Mouse (Mus musculus) lung, adult 2 months (tissue): ENCODE measurements around the gene Trim17.

Source experiments
- CTCF ChIP-seq: fragments of 200-500 bp; IDR thresholded peaks from 2 replicates; pipeline ENCODE4 v1.5.1; 2011; ENCODE audit warnings: mild to moderate bottlenecking, low read length, control low read depth; ENCODE audit not compliant: insufficient read depth
- POLR2A ChIP-seq: fragments of 200-500 bp; IDR thresholded peaks from 2 replicates; pipeline ENCODE4 v1.6.1; 2011; ENCODE audit warnings: low read depth, mild to moderate bottlenecking, control low read depth, low read length, borderline replicate concordance; ENCODE audit errors: extremely low read depth

DNA sequence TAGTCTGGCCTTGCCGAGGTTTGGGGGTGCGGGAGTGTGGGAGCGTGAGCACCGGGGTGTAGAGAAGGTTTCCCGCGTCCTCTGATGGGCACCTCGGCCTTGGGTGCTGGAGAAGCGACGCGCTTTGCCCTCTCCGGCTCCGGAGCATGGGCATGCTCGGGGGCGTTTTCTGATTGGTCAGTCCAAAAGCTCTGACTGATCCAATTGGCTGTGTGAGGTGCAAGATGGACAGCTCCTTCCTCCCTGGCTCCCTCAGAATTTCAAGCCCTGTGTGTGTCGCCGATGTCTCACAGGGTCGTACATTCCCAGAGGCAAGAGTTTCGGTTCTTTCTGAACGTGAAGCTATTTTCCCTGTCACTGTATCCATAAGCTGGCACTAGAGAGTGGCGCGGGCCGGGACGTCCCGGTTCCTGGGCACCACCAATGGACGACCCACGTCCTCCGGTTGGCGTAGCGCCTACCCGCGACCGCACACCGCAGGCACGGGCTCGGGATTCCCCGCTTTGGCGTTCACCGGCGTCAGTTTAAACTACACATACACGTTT lies 5.5 kb downstream of the Trim17 start:
- TF ChIP-seq CTCF (no peak), POLR2A (no peak; the same call in 1 of the 2 replicates)
